Mouse (Mus musculus) left cerebral cortex, postnatal 36 days (tissue): Measurements from ENCODE around the gene Vwa8. TPM values are rescaled to one million over a fixed set of nuclear protein-coding genes. Genes with fewer than 3 reads are reported as not detected.

Experiments used
- DNase-seq, 2 experiments: peaks; one replicate each; pipeline ENCODE4 v3.0.0; 2021 to 2022; ENCODE audit warnings: low spot score in 2 of 2, mixed read lengths in 1 of 2
- intact Hi-C: fragments of 180-260 bp; cut with DNase I; formaldehyde crosslinking; loops from one replicate; pipeline ENCODE4 v1.15.1; 2025
- total RNA-seq, 2 experiments: library from RNA; stranded (reverse); gene quantifications; 2 replicates each; pipeline ENCODE4 v1.2.3; 2021

Vwa8 gene
- total RNA-seq, 2 experiments from 2014 or later = 29.5 to 30.2 TPM

DNA sequence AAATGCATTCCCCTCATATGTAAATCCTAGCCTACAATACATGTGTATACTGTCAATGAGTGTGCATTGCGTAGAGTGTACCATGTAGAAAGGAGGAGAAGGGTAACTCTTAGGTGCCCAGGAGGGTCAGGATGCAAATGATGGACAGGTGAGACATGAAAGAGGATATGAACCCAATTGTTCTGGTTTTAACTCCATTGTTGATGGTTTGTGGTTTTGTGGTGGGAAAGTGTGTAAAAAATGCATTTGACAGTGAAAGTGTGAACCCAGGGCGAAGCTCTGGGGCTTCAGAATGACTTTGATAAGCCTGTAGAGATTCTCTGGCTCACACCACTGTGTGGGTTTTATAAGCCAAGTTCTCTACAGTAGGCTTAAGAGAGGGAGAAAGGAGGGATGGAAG lies 385.7 kb downstream of the Vwa8 start:
- intact Hi-C loops = no loop called here
- DNase-seq = no peak

DNA sequence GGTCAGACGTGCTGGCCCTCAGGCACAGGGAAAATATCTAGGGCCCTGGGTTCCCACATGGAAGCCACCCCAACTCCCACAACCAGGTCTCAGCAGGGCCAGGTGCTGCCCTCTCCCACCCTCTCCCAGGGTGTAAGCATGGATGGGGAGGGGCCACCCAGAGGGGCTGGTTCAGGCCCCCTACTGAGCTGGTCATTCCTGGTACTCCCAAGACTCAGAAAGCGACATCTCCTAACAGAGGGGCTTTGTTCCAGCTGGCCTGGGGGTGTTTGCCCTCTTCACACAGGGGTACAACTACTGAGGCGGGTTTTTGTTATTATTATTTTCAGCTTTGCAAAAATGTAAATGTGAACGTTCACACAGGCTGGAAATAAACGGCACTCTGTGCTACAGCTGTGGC lies 386.3 kb downstream of the Vwa8 start:
- intact Hi-C loops = no loop called here
- no peak for DNase-seq

DNA sequence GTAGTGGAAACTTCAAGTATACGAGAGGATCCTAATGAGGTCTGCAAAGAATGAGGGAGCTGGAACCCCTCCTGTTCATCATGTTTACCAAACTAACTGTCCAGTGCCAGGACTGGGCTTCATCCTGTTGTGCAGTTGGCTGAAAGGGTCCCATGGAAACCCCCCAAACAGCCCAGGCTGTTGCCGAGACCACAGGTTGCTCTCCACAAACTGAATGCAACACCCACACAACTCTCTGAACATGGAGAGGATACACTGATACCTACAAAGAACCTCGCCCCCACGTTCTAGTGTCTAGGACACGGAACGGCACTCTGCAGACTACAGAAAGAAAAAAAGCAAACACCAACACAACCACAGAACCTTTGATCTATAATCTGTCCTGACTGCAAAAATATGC lies 387.4 kb downstream of the Vwa8 start:
- DNase-seq = no peak
- intact Hi-C loops = no loop called here

DNA sequence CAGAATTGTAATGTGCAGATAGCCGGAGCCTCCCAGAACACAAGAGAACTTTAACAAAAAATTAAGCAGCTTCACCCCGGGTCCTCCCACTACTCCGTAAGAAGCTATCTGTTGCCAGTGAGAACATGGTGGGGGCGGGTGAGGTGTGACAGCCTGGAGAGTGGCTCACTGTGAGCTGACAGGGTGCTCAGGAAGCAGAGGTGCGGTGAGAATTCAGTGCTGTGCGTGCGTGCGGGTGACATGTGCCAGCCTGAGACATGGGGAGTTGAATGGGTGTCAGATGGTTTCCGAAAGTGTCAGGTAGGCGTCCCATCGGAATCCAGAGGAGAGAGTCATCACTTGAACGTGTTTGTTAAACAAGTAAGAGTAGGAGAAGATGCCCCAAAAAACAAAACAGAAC lies 390.6 kb downstream of the Vwa8 start:
- intact Hi-C loops = no loop called here
- DNase-seq = peak; percentile 44 to 50

DNA sequence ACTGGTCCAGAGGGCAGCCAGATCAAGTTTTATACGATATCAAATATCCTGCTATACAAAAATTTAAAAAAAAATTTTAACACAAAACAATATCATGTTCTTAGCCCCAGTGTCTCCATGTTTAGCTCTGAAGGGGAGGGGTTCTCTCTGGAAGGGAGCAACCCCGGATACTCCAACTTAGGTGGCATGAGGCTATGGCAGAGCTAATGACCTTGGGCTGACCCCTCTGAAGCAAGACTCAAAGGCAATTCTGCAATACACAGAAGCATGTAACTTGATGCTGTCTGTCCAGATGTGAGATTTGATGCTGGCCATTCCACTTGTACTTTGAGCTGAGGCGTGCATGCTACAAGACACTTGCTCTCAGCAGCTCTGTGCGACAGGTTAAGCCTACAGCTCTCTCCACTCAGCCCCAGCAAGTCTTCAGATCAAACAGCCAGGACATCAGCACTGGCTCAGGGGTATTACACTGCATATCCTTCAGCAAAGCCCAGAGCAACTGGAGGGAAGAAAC lies 392.3 kb downstream of the Vwa8 start:
- intact Hi-C loops = loop anchor here (5.0 kb wide), 1 partner anchor 56 kb away; no protein-coding TSS in a partner anchor

DNA sequence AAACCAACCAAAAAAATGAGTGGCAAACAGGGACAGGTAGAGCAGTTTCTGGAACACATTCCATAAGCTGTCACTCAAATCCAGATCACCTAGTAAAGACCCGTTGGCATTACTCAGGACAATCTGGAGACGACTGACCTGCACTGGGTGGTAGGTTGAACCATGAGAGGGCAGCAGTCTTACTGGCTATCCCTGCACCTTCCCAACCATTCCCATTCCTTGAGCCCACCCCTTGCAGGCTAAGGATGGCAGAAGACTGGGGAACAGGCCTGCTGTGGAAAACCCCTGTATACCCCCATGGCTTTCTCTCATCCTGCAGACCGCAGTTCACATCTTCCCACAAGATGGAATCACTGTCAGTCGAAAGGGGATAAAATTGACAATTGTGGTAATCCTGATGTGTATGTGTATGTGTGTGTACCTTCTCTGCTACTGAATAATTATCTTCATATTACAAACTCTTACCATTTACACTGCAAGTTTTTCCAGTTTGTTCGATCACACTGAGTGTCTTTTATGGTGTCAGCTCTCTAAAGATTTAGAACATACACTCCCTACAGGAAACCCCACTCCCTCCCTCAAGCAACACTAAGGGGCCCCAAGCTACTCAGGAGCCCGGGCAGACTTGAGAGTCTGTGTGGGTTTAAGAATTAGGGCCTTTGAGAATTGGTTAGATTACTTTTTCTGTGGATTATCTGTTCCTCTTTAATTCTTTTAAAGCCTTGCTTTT lies 393.0 kb downstream of the Vwa8 start:
- no peak for DNase-seq

More for the DNA sequence above, 392.3 kb downstream of the Vwa8 start:
- DNase-seq = no peak

DNA sequence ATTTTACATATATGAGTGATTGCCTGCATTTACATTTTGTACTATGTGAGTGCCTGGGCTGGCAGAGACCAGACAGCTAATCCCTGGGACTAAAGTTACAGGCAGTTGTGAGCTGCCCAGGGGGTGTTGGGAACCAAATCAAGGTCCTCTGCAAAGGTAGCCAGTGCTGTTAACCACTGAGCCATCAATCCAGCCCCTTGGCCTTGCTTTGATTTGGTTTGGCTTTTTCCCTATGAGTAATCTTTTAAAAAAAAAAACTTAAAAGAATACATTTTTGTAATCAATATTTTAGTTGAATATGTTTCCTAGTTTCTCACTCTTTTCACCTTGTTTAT lies 393.5 kb downstream of the Vwa8 start:
- no peak for DNase-seq
- intact Hi-C loops = loop anchor here (5.0 kb wide), 1 partner anchor 55 kb away; no protein-coding TSS in a partner anchor

More for the DNA sequence above, 393.0 kb downstream of the Vwa8 start:
- intact Hi-C loops = loop anchor here (5.0 kb wide), 1 partner anchor 55 kb away; no protein-coding TSS in a partner anchor

DNA sequence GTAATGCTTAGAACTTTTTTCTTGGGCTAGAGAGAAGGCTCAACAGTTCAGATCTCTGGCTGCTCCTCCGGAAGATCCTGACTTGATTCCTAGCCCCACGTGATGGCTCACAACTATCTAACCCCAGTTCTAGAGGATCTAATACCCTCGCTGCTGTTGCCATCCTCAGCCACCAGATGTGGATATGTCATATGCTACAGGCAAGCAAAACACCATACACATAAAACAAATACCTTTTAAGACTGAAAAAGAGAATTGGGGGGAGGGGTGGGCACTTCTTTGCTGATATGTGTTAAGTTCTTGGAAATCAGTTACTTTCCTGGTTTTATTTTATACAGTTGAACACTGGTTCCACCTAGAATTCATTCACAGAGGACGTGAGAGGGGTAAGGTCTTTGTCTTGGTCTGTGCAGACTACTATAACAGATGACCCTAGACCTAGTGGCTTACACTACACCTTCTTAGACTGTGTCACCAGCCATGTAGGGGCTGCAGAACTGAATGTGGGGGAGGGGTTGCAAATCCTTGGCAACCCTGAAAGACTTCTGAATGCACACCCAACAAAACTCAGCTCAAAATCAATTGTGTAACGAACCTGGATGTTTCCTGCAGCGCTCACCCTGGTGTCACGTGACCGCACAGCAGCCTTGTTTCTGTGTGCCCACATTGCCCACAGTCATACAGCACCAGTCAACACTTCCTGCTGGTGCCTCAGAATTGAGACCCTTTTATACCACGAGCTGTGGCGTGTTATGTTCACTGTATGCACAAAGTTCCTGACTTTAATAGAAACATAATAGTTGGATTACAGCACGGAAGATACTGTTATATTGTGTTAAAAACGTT lies 394.4 kb downstream of the Vwa8 start:
- no peak for DNase-seq
- intact Hi-C loops = loop anchor here (5.0 kb wide), 1 partner anchor 54 kb away; no protein-coding TSS in a partner anchor

DNA sequence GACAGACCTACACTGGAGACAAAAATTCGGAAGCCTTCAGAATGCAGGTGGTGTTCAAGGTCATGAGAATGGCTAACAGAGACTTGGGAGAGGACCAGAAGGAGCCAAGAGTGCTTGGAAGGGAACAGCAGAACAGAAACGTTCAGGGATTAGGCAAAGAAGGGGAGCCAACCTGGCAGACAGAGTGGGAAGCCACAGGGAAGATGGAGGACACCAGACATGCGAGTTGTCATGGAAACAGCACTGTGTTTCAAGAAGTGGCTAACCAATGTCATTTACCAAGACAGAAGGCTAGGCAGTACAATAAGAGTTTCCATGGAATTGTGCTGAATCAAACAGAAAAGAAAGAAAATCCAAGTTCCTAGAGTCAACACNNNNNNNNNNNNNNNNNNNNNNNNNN lies 395.7 kb downstream of the Vwa8 start:
- intact Hi-C loops = loop anchor here (5.0 kb wide), 1 partner anchor 53 kb away; no protein-coding TSS in a partner anchor
- DNase-seq = no peak

DNA sequence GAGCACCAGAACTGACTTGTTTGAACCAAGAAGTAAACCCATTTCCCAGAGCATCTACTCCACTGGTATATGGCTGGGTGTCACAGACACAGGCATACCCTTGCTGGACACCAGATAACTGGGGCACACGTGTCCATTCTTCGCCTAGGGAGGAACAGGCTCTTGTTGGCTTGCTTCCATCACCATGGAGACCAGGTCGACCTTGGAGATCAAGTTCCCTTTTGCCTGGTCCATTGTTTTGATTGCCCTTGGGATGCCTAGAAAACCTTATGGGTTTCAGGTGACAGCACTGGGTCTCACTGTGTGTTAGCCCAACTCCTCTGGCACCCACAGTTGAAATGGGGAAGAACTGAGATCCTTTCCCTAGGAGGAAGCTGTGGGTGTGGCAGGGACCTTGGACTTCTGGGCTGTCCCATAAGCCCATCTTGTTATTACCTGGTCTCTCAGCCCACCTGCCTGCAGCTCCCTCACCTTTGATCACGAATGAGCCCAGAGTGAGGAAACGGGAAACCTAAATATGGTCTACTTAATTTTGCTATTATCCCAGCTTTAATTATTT lies 403.0 kb downstream of the Vwa8 start:
- DNase-seq = no peak
- intact Hi-C loops = no loop called here

Other genes with a start within 250 kb of the Vwa8 start
- 10 to 100 TPM; 70.7 to 78.6 TPM for gene Dgkh, start 116.3 kb upstream of the Vwa8 start, total RNA-seq